Mouse (Mus musculus): Measurements from ENCODE around the gene Ntn5. TPM values are rescaled to one million over a fixed set of nuclear protein-coding genes. Genes with fewer than 3 reads are reported as not detected.
A peak's percentile ranks its signal among the peaks of the same experiment; 100 is the strongest.

The Ntn5 gene
- total and polyA plus RNA-seq, 3 experiments, result 0.18 to 0.47 (median 0.26) TPM

DNA sequence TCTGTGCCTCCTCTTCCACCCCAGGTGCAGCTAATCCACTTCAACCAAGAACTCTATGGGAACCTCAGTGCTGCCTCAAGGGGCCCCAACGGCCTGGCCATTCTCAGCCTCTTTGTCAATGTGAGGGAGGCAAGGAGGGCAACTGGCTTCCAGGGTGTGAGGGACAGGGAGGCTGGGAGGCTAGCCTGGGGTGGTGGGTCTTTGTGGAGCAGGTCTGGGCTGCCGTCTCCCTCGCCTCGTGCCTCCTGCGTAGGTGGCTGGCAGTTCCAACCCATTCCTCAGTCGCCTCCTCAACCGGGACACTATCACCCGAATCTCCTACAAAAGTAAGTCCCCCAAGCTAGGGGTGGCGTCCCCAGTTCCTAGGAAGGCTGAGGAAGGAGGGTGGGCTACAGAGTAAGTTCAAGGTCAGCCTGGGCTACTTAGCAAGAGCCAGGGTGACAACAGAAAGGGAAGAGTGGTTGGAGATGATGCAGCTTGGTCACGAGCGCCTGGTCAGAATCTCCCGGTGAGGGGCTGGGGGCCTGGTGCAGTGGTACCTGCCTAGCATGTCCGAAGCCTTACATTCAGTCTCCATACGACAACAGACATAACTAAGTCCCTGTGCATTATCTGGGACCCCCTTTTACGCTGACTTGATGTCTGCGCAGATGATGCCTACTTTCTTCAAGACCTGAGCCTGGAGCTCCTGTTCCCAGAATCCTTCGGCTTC is 19.1 kb downstream of the Ntn5 start:
- no peak for DNase-seq
- H3K36me3 ChIP-seq (ENCODE audit: control insufficient read depth, insufficient read depth, low read length), result peaks cover 1% of the 10 kb centered on the region; the same call in 1 of the 2 replicates
- intact Hi-C loops (cut with DNase I), result loop anchor here (5.0 kb wide), 3 partner anchors 176 to 1151 kb away; partner anchors contain the start of genes Nr1h2, Plekha4 and Ppp1r15a
- H3K27me3 ChIP-seq (ENCODE audit: control insufficient read depth, insufficient read depth, low read length), result 0 out of 2 replicates have a peak, but pooled peaks cover 3% of the 10 kb centered on the region
- H3K27ac ChIP-seq, result no peak overlapping the region
- no peak overlapping the region for H3K4me3 ChIP-seq
- 87% methylated on average over 17 of the region's 17 CpGs for WGBS
- H3K79me2 ChIP-seq (replicated peaks; ENCODE audit: control insufficient read depth, insufficient read depth, low read length), result no peaks in the 10 kb centered on the region
- peaks cover 9% of the 10 kb centered on the region for H3K4me1 ChIP-seq (ENCODE audit: control insufficient read depth, insufficient read depth, low read length)
- H3K9ac ChIP-seq (ENCODE audit: low read depth, low read length), result no peak overlapping the region
- no peak for TF ChIP-seq POLR2A (IDR thresholded peaks at IDR 0.05; ENCODE audit: insufficient read depth, low read depth, low read length)
- no peak for TF ChIP-seq CTCF (IDR thresholded peaks at IDR 0.05)
- no peak for TF ChIP-seq EP300 (IDR thresholded peaks at IDR 0.05; ENCODE audit: insufficient read depth, low read depth, low read length)

DNA sequence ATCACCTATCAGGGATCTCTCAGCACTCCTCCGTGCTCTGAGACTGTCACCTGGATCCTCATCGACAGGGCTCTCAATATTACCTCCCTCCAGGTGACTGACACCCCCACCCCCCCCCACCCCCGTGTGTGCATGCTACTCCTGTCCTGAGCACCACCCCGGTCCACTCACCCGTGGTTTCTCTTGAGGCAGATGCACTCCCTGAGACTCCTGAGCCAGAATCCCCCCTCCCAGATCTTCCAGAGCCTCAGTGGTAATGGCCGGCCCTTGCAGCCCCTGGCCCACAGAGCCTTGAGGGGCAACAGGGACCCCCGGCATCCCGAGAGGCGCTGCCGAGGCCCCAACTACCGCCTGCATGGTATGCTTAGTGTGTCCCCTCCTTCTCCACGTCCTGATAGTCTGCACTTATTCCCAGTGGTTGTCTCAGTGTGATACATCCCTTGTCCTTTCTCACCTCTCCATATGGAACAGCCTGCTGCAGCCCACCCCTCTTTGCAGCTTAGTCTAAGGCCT is 19.8 kb downstream of the Ntn5 start:
- Histone ChIP-seq H3K4me3 (peak overlapping the region; percentile 51; the same call in 1 of the 2 replicates), H3K27me3 (ENCODE audit: control insufficient read depth, insufficient read depth, low read length) (0 out of 2 replicates have a peak, but pooled peaks cover 3% of the 10 kb centered on the region), H3K36me3 (ENCODE audit: control insufficient read depth, insufficient read depth, low read length) (peaks cover 7% of the 10 kb centered on the region), H3K27ac (peak overlapping the region; percentile 91), H3K79me2 (replicated peaks; ENCODE audit: control insufficient read depth, insufficient read depth, low read length) (no peaks in the 10 kb centered on the region), H3K9ac (ENCODE audit: low read depth, low read length) (peak overlapping the region; percentile 82), H3K4me1 (ENCODE audit: control insufficient read depth, insufficient read depth, low read length) (peaks cover 15% of the 10 kb centered on the region)
- TF ChIP-seq CTCF (IDR thresholded peaks at IDR 0.05) (no peak), POLR2A (IDR thresholded peaks at IDR 0.05; ENCODE audit: insufficient read depth, low read depth, low read length) (no peak), EP300 (IDR thresholded peaks at IDR 0.05; ENCODE audit: insufficient read depth, low read depth, low read length) (no peak)
- intact Hi-C loops (cut with DNase I), result loop anchor here (5.0 kb wide), 3 partner anchors 176 to 1151 kb away; partner anchors contain the start of genes Nr1h2, Plekha4 and Ppp1r15a
- peak in 1 of 2 experiments; percentile 36 for DNase-seq
- 35% methylated on average over 12 of the region's 12 CpGs for WGBS

DNA sequence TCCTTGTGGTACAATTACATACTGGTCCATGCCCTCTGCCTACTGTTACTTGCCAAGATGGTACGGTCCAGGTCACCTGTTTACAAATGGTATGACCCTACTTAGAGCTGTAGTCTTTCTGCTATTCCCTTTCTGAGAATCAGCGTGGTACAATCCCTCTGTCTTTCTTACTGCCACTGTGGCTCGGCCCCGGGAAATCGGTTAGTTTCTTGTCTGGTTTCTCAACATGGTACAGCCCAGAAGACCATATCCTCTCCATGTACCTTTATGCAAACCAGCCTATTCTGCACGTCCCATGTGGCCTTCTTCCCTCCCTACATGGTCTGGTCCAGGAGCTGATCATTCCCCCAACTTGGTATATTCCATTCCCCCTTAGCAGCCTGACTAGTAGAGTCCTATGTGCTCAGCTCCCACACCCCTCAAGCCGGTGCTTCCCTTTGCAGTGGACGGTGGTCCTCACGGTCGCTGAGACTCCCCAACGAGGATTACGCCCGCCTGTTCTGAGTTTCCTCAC is 20.3 kb downstream of the Ntn5 start:
- intact Hi-C loops (cut with DNase I), result loop anchor here (5.0 kb wide), 3 partner anchors 177 to 1152 kb away; partner anchors contain the start of genes Nr1h2, Plekha4 and Ppp1r15a
- H3K27ac ChIP-seq, result peak overlapping the region; percentile 91
- peak overlapping the region; percentile 51 for H3K4me3 ChIP-seq
- peaks cover 13% of the 10 kb centered on the region for H3K36me3 ChIP-seq (ENCODE audit: control insufficient read depth, insufficient read depth, low read length)
- TF ChIP-seq EP300 (IDR thresholded peaks at IDR 0.05; ENCODE audit: insufficient read depth, low read depth, low read length), result peak; percentile 87
- TF ChIP-seq POLR2A (IDR thresholded peaks at IDR 0.05; ENCODE audit: insufficient read depth, low read depth, low read length), result peak; percentile 99
- TF ChIP-seq CTCF (IDR thresholded peaks at IDR 0.05), result no peak
- peak overlapping the region; percentile 82 for H3K9ac ChIP-seq (ENCODE audit: low read depth, low read length)
- H3K79me2 ChIP-seq (replicated peaks; ENCODE audit: control insufficient read depth, insufficient read depth, low read length), result no peaks in the 10 kb centered on the region
- peak in 1 of 2 experiments; percentile 68 for DNase-seq
- H3K27me3 ChIP-seq (ENCODE audit: control insufficient read depth, insufficient read depth, low read length), result 0 out of 2 replicates have a peak, but pooled peaks cover 3% of the 10 kb centered on the region
- under 1% methylated on average over 13 of the region's 13 CpGs for WGBS
- H3K4me1 ChIP-seq (ENCODE audit: control insufficient read depth, insufficient read depth, low read length), result peaks cover 18% of the 10 kb centered on the region

GRCm38 (mm10) chr7:45704730-45705442 is 21.1 kb downstream of the Ntn5 start, which contains the start of gene Dbp:
TSS of gene Dbp (plus strand) at chr7:45705088.
- peak; percentile 97 to 100 for DNase-seq
- Histone ChIP-seq H3K27me3 (ENCODE audit: control insufficient read depth, insufficient read depth, low read length) (0 out of 2 replicates have a peak, but pooled peaks cover 2% of the 10 kb centered on the region), H3K9ac (ENCODE audit: low read depth, low read length) (peak within 1 kb of the TSS; percentile 97), H3K4me1 (ENCODE audit: control insufficient read depth, insufficient read depth, low read length) (peaks cover 20% of the 10 kb centered on the region), H3K79me2 (replicated peaks; ENCODE audit: control insufficient read depth, insufficient read depth, low read length) (no peaks in the 10 kb centered on the region), H3K27ac (peak within 1 kb of the TSS; percentile 99), H3K36me3 (ENCODE audit: control insufficient read depth, insufficient read depth, low read length) (peaks cover 20% of the 10 kb centered on the region), H3K4me3 (peak within 1 kb of the TSS; percentile 91)
- under 1% methylated on average over 36 of the region's 36 CpGs for WGBS
- TF ChIP-seq CTCF (IDR thresholded peaks at IDR 0.05) (no peak), POLR2A (IDR thresholded peaks at IDR 0.05; ENCODE audit: insufficient read depth, low read depth, low read length) (peak; percentile 97), EP300 (IDR thresholded peaks at IDR 0.05; ENCODE audit: insufficient read depth, low read depth, low read length) (peak; percentile 91)
- intact Hi-C loops (cut with DNase I), result loop anchor here (5.0 kb wide), 3 partner anchors 178 to 1153 kb away; partner anchors contain the start of genes Nr1h2, Plekha4 and Ppp1r15a

- Histone ChIP-seq H3K27ac (peak overlapping the region; percentile 99), H3K4me3 (peak overlapping the region; percentile 91), H3K36me3 (ENCODE audit: control insufficient read depth, insufficient read depth, low read length) (peaks cover 23% of the 10 kb centered on the region), H3K4me1 (ENCODE audit: control insufficient read depth, insufficient read depth, low read length) (peaks cover 20% of the 10 kb centered on the region), H3K27me3 (ENCODE audit: control insufficient read depth, insufficient read depth, low read length) (no peaks in the 10 kb centered on the region), H3K79me2 (replicated peaks; ENCODE audit: control insufficient read depth, insufficient read depth, low read length) (no peaks in the 10 kb centered on the region), H3K9ac (ENCODE audit: low read depth, low read length) (peak overlapping the region; percentile 97)
- DNase-seq, result no peak
- intact Hi-C loops (cut with DNase I), result no loop called here
- peak; percentile 16; the same call in 1 of the 2 replicates for TF ChIP-seq CTCF (IDR thresholded peaks at IDR 0.05)
- no peak for TF ChIP-seq EP300 (IDR thresholded peaks at IDR 0.05; ENCODE audit: insufficient read depth, low read depth, low read length)
- 1% methylated on average over 21 of the region's 21 CpGs for WGBS
Observed at GRCm38 (mm10) chr7:45705443-45705864, 21.6 kb downstream of the Ntn5 start.
